Mouse (Mus musculus): ENCODE data around the gene Rabac1.

- TF ChIP-seq CTCF (IDR thresholded peaks at IDR 0.05; ENCODE audit: borderline replicate concordance, insufficient read depth, low read length) (no peak), POLR2A (IDR thresholded peaks at IDR 0.05; ENCODE audit: low read depth, low read length) (no peak)
Observed at GRCm38 (mm10) chr7:24955226-24955625, 17.3 kb downstream of the Rabac1 start.
